Mouse (Mus musculus) embryonic fibroblast, embryonic 13.5 days (primary cell): Measurements from ENCODE around the gene Tas2r115.
"Not testable (repeated sequence)": the region's sequence is repeated elsewhere in the genome, so short reads cannot be mapped to it uniquely, and the experiment has no call there.

ENCODE experiments used
- CTCF ChIP-seq: IDR thresholded peaks from 2 replicates; pipeline ENCODE4 v1.5.1; 2011; ENCODE audit warnings: mild to moderate bottlenecking, control low read depth, low read length, moderate library complexity, borderline replicate concordance; ENCODE audit not compliant: insufficient read depth
- POLR2A ChIP-seq: IDR thresholded peaks from 2 replicates; pipeline ENCODE4 v1.6.1; 2011; ENCODE audit warnings: low read depth, mild to moderate bottlenecking, control low read depth, low read length, moderate library complexity

- TF ChIP-seq POLR2A, CTCF: not testable (repeated sequence)
These were observed 46.2 kb downstream of the Tas2r115 start for GRCm38 (mm10) chr6:132691596-132691995.
